Mouse (Mus musculus) G1E (cell line): ENCODE results near the gene Tmem171. TPM values are rescaled to one million over a fixed set of nuclear protein-coding genes. Genes with fewer than 3 reads are reported as not detected.

Experiments used
- ATAC-seq: 2 replicates; pipeline ENCODE4 v1.8.0; 2016; ENCODE audit warnings: mild to moderate bottlenecking; ENCODE audit not compliant: insufficient number of reproducible peaks, poor library complexity, low FRiP score, severe bottlenecking; ENCODE audit errors: extremely low read depth
- DNase-seq: peaks from one replicate; pipeline ENCODE4 v3.0.0; 2012; ENCODE audit warnings: low spot score
- H3K27me3 ChIP-seq: 2 replicates; pipeline ENCODE4 v1.6.1; 2012; ENCODE audit warnings: mild to moderate bottlenecking, low read length, inconsistent platforms; ENCODE audit not compliant: insufficient read depth
- H3K36me3 ChIP-seq: replicated peaks from 2 replicates; pipeline ENCODE3; 2012; ENCODE audit warnings: mild to moderate bottlenecking, inconsistent platforms
- H3K4me1 ChIP-seq: 2 replicates; pipeline ENCODE4 v1.6.1; 2012; ENCODE audit warnings: low read depth, low read length, inconsistent platforms, mixed read lengths; ENCODE audit not compliant: insufficient read depth
- H3K4me3 ChIP-seq: 2 replicates; pipeline ENCODE4 v1.5.1; 2012; ENCODE audit warnings: low read depth, mild to moderate bottlenecking, inconsistent platforms, low read length, moderate library complexity, mixed read lengths
- H3K9me3 ChIP-seq: replicated peaks from 2 replicates; pipeline ENCODE4 v1.6.1; 2012; ENCODE audit warnings: inconsistent platforms
- CTCF ChIP-seq: IDR thresholded peaks from 2 replicates; pipeline ENCODE4 v1.5.1; 2012; ENCODE audit warnings: low read depth, low read length, inconsistent platforms, mixed read lengths
- GATA1 ChIP-seq: IDR thresholded peaks from 2 replicates; pipeline ENCODE4 v1.6.1; 2012; ENCODE audit warnings: borderline replicate concordance, low read length, inconsistent platforms, mixed read lengths
- GATA2 ChIP-seq: IDR thresholded peaks from 2 replicates; pipeline ENCODE4 v1.6.1; 2012; ENCODE audit warnings: low read depth, low read length, inconsistent platforms, borderline replicate concordance
- POLR2AphosphoS5 ChIP-seq: IDR thresholded peaks from 2 replicates; pipeline ENCODE4 v1.6.1; 2012; ENCODE audit warnings: low read depth, low read length, inconsistent platforms; ENCODE audit not compliant: insufficient replicate concordance
- TAL1 ChIP-seq: conservative IDR thresholded peaks from 2 replicates; pipeline ENCODE4 v1.6.1; 2012; ENCODE audit warnings: low read depth, low read length, inconsistent platforms, mixed read lengths
- polyA plus RNA-seq: library from polyadenylated mRNA; stranded (reverse); fragments of >175 nt; gene quantifications from 2 replicates; pipeline ENCODE4 v1.2.3, GENCODE M21; 2012
- total RNA-seq, 2 experiments: library from RNA; stranded (forward) in 1 of 2; stranded (reverse) in 1 of 2; fragments of 200-1000 nt in 1 of 2; fragments of >200 nt in 1 of 2; fragmentation: Nextera tagmentation in 1 of 2; gene quantifications; 2 replicates each; pipeline ENCODE4 v1.2.3; 2014 to 2017

Gene Tmem171
- total RNA-seq (2014; fragmentation: Nextera tagmentation), result not detected in 2 replicates
- 0.11 TPM in 1 of 2 replicates, not detected in the other for total RNA-seq (2017)
- polyA plus RNA-seq, result not detected in 2 replicates

GRCm38 (mm10) chr13:98694773-98695314, at the start of gene Tmem171:
Gene Tmem171, minus strand, starts transcription at chr13:98694834.
- H3K4me1 ChIP-seq, result peaks cover 4% of the 10 kb centered on the region
- H3K4me3 ChIP-seq, result no peak within 1 kb of the TSS
- peaks cover 7% of the 10 kb centered on the region; the same call in 1 of the 2 replicates for H3K27me3 ChIP-seq
- ATAC-seq (no peak), DNase-seq (no peak)
- H3K36me3 ChIP-seq, result no peaks in the 10 kb centered on the region
- no peak for TF ChIP-seq GATA2
- TF ChIP-seq POLR2AphosphoS5, result no peak
- no peak for TF ChIP-seq GATA1
- TF ChIP-seq TAL1, result no peak
- TF ChIP-seq CTCF, result no peak
- no peaks in the 10 kb centered on the region for H3K9me3 ChIP-seq

GRCm38 (mm10) chr13:98743829-98744228, 49.2 kb upstream of the Tmem171 start:
- H3K4me1 ChIP-seq, result no peaks in the 10 kb centered on the region
- ATAC-seq (no peak), DNase-seq (no peak)
- H3K27me3 ChIP-seq, result no peaks in the 10 kb centered on the region
- TF ChIP-seq GATA2, result no peak
- H3K36me3 ChIP-seq, result peaks cover 43% of the 10 kb centered on the region
- H3K9me3 ChIP-seq, result no peaks in the 10 kb centered on the region
- H3K4me3 ChIP-seq, result no peak overlapping the region

- no peak overlapping the region for H3K4me3 ChIP-seq
- H3K36me3 ChIP-seq, result peaks cover 43% of the 10 kb centered on the region
- no peak for TF ChIP-seq CTCF
- TF ChIP-seq GATA1, result no peak
- TF ChIP-seq GATA2, result no peak
- no peak for TF ChIP-seq POLR2AphosphoS5
- TF ChIP-seq TAL1, result no peak
- no peaks in the 10 kb centered on the region for H3K4me1 ChIP-seq
- no peaks in the 10 kb centered on the region for H3K9me3 ChIP-seq
- DNase-seq, result no peak
- H3K27me3 ChIP-seq, result no peaks in the 10 kb centered on the region
- no peak for ATAC-seq
These were observed 48.6 kb upstream of the Tmem171 start for GRCm38 (mm10) chr13:98743214-98743613.

- TF ChIP-seq TAL1, result no peak
- TF ChIP-seq GATA1, result no peak
- no peak for TF ChIP-seq POLR2AphosphoS5
- no peak for TF ChIP-seq GATA2
- TF ChIP-seq CTCF, result no peak
- no peak for ATAC-seq
- no peak for DNase-seq
- Histone ChIP-seq H3K4me3 (no peak overlapping the region), H3K9me3 (no peaks in the 10 kb centered on the region), H3K36me3 (peaks cover 39% of the 10 kb centered on the region), H3K4me1 (no peaks in the 10 kb centered on the region), H3K27me3 (no peaks in the 10 kb centered on the region)
These were observed 43.6 kb upstream of the Tmem171 start for GRCm38 (mm10) chr13:98738213-98738612.

GRCm38 (mm10) chr13:98733292-98733691, 38.7 kb upstream of the Tmem171 start:
- no peak overlapping the region for H3K4me3 ChIP-seq
- DNase-seq (no peak), ATAC-seq (no peak)
- no peaks in the 10 kb centered on the region for H3K9me3 ChIP-seq
- TF ChIP-seq GATA1, result no peak
- TF ChIP-seq TAL1, result no peak
- no peak for TF ChIP-seq CTCF
- TF ChIP-seq POLR2AphosphoS5, result no peak
- TF ChIP-seq GATA2, result no peak
- no peaks in the 10 kb centered on the region for H3K4me1 ChIP-seq
- H3K36me3 ChIP-seq, result peaks cover 58% of the 10 kb centered on the region
- H3K27me3 ChIP-seq, result no peaks in the 10 kb centered on the region

GRCm38 (mm10) chr13:98729271-98730062, 34.8 kb upstream of the Tmem171 start:
- no peak for DNase-seq
- no peak for ATAC-seq
- TF ChIP-seq GATA1 (no peak), GATA2 (no peak), TAL1 (no peak), CTCF (no peak), POLR2AphosphoS5 (no peak)
- Histone ChIP-seq H3K27me3 (no peaks in the 10 kb centered on the region), H3K4me1 (no peaks in the 10 kb centered on the region), H3K4me3 (no peak overlapping the region), H3K9me3 (no peaks in the 10 kb centered on the region), H3K36me3 (peaks cover 76% of the 10 kb centered on the region)

GRCm38 (mm10) chr13:98726494-98726893, 31.9 kb upstream of the Tmem171 start:
- Histone ChIP-seq H3K4me1 (no peaks in the 10 kb centered on the region), H3K36me3 (peaks cover 65% of the 10 kb centered on the region), H3K4me3 (no peak overlapping the region), H3K9me3 (no peaks in the 10 kb centered on the region), H3K27me3 (no peaks in the 10 kb centered on the region)
- ATAC-seq, result no peak
- no peak for TF ChIP-seq GATA2
- TF ChIP-seq POLR2AphosphoS5, result no peak
- TF ChIP-seq TAL1, result no peak
- TF ChIP-seq GATA1, result no peak
- TF ChIP-seq CTCF, result no peak
- DNase-seq, result no peak
